In the genomic region with DNA sequence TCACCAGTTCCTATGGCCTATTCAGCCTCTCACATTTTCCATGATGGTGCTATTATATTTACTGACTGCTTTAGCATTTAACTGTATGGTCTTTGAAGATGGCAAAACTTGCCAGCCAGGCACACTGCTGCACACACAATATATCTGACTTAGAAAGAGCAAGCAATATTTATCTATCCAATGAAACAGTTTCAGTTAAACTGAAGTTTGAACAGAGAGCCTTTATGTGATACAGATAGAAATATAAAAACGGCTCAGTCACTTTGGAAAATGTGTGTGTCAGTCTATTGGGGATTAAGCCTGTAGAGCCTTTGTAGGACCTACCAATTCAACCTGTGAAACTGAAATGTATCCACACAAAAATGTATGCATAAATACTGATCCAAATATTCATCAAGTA, we compare ENCODE assay signal across 32 mouse cellular contexts.
"Had no signal": no experiment of that assay in that cellular context is flagged by ENCODE, and none has a peak within 500 bp of the region (broad histone marks: within the 10 kb centered on the region; RNA-seq: fewer than 3 reads in every experiment).

No protein-coding gene starts in this region.

- H3K9me3 ChIP-seq: limb, embryonic 10.5 days; limb, embryonic 12.5 days; limb, embryonic 13.5 days; limb, embryonic 15.5 days; liver, embryonic 12.5 days; liver, embryonic 13.5 days; liver, embryonic 15.5 days; lung, embryonic 15.5 days; megakaryocyte, embryonic 14.5 days; midbrain, embryonic 10.5 days; midbrain, embryonic 12.5 days; midbrain, embryonic 13.5 days; midbrain, embryonic 15.5 days; neural tube, embryonic 12.5 days had no signal

- H3K9ac ChIP-seq: limb, embryonic 12.5 days; limb, embryonic 13.5 days; limb, embryonic 15.5 days; liver, embryonic 12.5 days; liver, embryonic 13.5 days; liver, embryonic 14.5 days; liver, embryonic 15.5 days; liver, postnatal 0 days; lung, embryonic 14.5 days; lung, embryonic 15.5 days; midbrain, embryonic 12.5 days; midbrain, embryonic 13.5 days; midbrain, embryonic 15.5 days; neural tube, embryonic 12.5 days had no signal

- H3K4me3 ChIP-seq: limb, embryonic 10.5 days; limb, embryonic 12.5 days; limb, embryonic 13.5 days; limb, embryonic 15.5 days; liver, embryonic 12.5 days; liver, embryonic 13.5 days; liver, embryonic 15.5 days; lung, embryonic 15.5 days; megakaryocyte, embryonic 14.5 days; midbrain, embryonic 10.5 days; midbrain, embryonic 12.5 days; midbrain, embryonic 13.5 days; midbrain, embryonic 15.5 days; myocyte; neural tube, embryonic 12.5 days had no signal

- H3K4me1 ChIP-seq: limb, embryonic 15.5 days; liver, embryonic 12.5 days; liver, embryonic 13.5 days; liver, embryonic 15.5 days; lung, embryonic 15.5 days; midbrain, embryonic 10.5 days; midbrain, embryonic 12.5 days; neural tube, embryonic 12.5 days had no signal

- H3K27ac ChIP-seq: limb, embryonic 10.5 days; limb, embryonic 12.5 days; limb, embryonic 13.5 days; limb, embryonic 15.5 days; liver, embryonic 12.5 days; liver, embryonic 13.5 days; liver, embryonic 14.5 days; liver, embryonic 15.5 days; lung, embryonic 15.5 days; macrophage; midbrain, embryonic 10.5 days; midbrain, embryonic 12.5 days; midbrain, embryonic 13.5 days; midbrain, embryonic 15.5 days; neural tube, embryonic 12.5 days had no signal

- H3K4me2 ChIP-seq: limb, embryonic 12.5 days; limb, embryonic 13.5 days; limb, embryonic 15.5 days; liver, embryonic 11.5 days; liver, embryonic 12.5 days; liver, embryonic 13.5 days; liver, embryonic 15.5 days; lung, embryonic 14.5 days; lung, embryonic 15.5 days; midbrain, embryonic 11.5 days; midbrain, embryonic 12.5 days; midbrain, embryonic 13.5 days; midbrain, embryonic 15.5 days; neural tube, embryonic 12.5 days had no signal

- DNase-seq: left cerebral cortex, postnatal 4 days; liver; liver, embryonic 13.5 days; liver, postnatal 0 days; lung, adult 18-20 months; lung, adult 2 months; lung, embryonic 14.5 days; lung, postnatal 10 days; lung, postnatal 14 days; lung, postnatal 36 days; lung, postnatal 4 days; midbrain, embryonic 14.5 days had no signal

- H3K36me3 ChIP-seq: limb, embryonic 12.5 days; limb, embryonic 13.5 days; limb, embryonic 15.5 days; liver, embryonic 12.5 days; liver, embryonic 13.5 days; liver, embryonic 15.5 days; lung, embryonic 15.5 days; midbrain, embryonic 12.5 days; midbrain, embryonic 15.5 days; neural tube, embryonic 12.5 days had no signal

- ATAC-seq: liver, embryonic 12.5 days; liver, postnatal 0 days; lung, postnatal 0 days; midbrain, embryonic 13.5 days; midbrain, embryonic 15.5 days; midbrain, embryonic 16.5 days had no signal

- H3K27me3 ChIP-seq: limb, embryonic 12.5 days; limb, embryonic 13.5 days; limb, embryonic 15.5 days; liver, embryonic 12.5 days; liver, embryonic 13.5 days; liver, embryonic 15.5 days; lung, embryonic 15.5 days; megakaryocyte, embryonic 14.5 days; midbrain, embryonic 12.5 days; midbrain, embryonic 13.5 days; midbrain, embryonic 15.5 days; neural tube, embryonic 12.5 days had no signal
